Mouse (Mus musculus) ES-Bruce4 (cell line): ENCODE results near the gene Hist1h4k.

Experiments used
- CTCF ChIP-seq: IDR thresholded peaks from one replicate; pipeline ENCODE4 v1.8.1; 2011; ENCODE audit warnings: low read depth, low read length
- EP300 ChIP-seq: IDR thresholded peaks from 2 replicates; pipeline ENCODE4 v1.6.1; 2011; ENCODE audit warnings: low read depth, low read length; ENCODE audit not compliant: insufficient read depth

DNA sequence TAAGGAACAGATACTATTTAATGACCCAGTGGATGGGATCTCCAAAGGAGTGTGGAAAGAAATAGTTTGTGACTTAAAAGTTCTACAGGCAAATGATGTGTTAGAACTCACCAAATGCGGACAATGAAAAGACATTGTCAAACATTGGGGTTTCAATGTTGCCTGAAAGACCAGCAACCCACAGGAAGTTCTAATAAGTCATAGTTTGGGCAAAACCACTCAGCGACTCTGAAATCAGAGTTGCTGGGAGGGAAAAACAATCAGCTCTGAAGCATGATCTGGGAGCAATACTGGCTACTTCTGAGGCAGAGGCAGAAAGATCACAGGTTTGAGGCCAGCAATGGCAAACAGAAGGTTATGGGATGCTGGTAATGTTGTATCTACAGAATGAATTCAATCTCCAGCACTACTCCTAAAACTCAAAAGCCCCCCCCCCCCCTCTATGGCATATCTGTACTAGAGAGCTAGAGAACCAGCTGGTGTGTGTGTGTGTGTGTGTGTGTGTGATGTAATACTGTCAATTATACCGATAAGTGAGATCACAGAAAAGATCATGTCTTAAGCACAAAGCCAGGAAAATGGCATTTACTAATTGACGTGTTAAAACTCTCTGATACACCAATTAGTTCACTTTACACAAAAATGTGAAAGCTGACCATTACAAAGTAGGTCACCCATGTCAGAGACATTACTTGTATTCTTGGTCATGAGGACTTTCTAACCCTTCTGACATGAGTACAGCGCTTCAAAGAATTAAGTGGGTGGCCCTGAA, 732 bp downstream of the Hist1h4k start:
- no peak for TF ChIP-seq CTCF
- TF ChIP-seq EP300 = no peak
